Mouse (Mus musculus): ENCODE results near the gene Syf2.
"Not testable (repeated sequence)": the region's sequence is repeated elsewhere in the genome, so short reads cannot be mapped to it uniquely, and the experiment has no call there.

Gene Syf2

GRCm38 (mm10) chr4:134930684-134931481 is at the start of gene Syf2:
Gene Syf2 (plus strand): TSS chr4:134930898.
- DNase-seq (ENCODE audit: low spot score in 2 of 2): peak; percentile 92 to 95

- peak in 1 of 2 experiments; percentile 80 for DNase-seq (ENCODE audit: low spot score in 2 of 2)
These were observed 47.4 kb upstream of the Syf2 start for GRCm38 (mm10) chr4:134883266-134883665.

DNA sequence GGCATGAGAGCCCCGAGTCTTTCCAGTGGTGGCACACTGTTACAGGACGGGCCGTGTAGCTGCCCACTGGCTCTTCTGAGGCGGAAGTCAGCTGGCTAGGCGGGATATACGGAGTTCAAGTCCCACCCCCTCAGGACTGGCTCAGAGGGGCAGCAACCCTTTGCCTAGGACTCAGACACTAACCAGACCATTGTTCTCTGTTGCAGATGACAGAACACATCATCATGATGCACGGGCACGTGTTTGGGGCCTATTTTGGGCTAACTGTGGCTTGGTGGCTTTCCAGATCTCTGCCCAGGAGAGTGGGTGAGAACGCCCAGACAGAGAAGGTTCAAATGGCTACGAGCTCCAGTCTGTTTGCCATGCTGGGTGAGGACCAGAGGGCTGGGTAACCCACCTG is 46.9 kb upstream of the Syf2 start:
- no peak for DNase-seq (ENCODE audit: low spot score in 2 of 2)

DNA sequence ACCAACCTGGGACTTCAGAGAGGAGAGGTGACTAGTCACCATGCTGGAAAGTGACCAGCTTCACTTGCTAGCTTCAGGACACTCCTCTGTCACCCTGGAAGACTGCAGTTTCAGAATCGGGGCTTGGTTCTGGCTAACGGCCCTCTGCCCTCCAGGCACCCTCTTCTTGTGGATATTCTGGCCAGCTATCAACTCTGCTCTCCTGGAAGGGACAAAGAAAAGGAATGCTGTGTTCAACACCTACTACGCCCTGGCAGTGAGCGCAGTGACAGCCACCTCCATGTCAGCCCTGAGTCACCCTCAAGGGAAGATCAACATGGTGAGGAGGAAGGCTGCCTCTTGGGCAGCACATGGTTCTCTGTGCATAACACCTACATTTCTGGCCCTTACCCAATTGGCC is 46.3 kb upstream of the Syf2 start:
- no peak for DNase-seq (ENCODE audit: low spot score in 2 of 2)

DNA sequence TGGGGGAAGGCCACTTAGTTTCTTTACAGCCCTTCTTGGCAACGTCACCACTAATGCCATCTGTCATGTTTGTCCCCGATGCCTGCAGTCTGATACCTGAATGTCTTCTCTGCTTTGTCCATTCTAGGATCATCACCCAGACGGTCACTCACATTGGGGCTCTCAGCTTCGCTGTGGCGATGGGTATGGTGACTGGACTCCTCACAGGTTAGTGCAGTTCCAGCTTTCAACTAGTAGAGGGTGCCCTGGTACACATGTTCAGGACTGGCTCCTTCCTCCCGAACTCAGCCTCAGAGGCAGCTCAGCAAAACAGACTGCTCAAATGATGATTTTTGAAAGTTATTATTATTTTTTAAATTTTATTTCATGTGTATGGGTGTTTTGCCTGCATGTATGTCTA is 38.6 kb upstream of the Syf2 start:
- peak; percentile 70 to 84 for DNase-seq (ENCODE audit: low spot score in 2 of 2)

DNA sequence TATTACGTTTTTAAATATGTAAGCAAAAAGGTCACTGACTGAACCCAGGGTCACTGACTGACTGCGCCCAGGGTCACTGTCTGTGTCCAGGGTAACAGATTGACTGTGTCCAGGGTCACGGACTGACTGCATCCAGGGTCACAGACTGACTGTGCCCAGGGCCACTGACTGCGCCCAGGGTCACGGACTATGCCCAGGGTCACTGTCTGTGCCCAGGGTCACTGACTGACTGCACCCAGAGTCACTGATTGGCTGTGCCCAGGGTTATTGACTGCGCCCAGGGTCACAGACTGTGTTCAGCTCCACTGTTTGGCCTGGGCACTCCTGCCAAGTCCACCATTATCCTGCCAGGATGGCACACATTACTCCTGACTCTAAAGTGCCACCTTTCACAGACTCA is 33.4 kb upstream of the Syf2 start:
- no peak for DNase-seq (ENCODE audit: low spot score in 2 of 2)

GRCm38 (mm10) chr4:134901126-134901525 is 29.6 kb upstream of the Syf2 start:
- no peak for DNase-seq (ENCODE audit: low spot score in 2 of 2)

DNA sequence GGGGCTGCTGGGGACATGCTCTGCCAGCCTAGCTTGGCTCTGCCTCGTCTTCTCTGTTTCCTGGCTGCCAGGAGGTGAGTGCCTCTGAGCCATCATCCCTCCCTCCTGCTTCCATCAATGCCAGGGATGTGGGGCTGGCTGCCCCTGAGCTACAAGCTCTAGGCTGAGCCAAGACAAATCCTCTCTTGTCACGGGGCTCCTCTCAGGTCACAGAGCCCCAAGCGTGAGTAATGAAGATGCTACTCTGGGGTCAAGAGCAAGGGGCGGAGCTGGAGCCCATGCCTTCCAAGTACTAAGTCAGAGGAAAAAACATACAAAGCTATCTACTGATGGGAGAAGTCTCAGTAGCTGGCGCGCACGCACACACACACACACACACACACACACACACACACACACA is 27.7 kb upstream of the Syf2 start:
- DNase-seq (ENCODE audit: low spot score in 2 of 2): no peak

- DNase-seq (ENCODE audit: low spot score in 2 of 2): not testable (repeated sequence)
These were observed 19.3 kb upstream of the Syf2 start for GRCm38 (mm10) chr4:134911406-134911805.

GRCm38 (mm10) chr4:134913413-134913812 is 17.3 kb upstream of the Syf2 start:
- DNase-seq (ENCODE audit: low spot score in 2 of 2): peak; percentile 86 to 95

- DNase-seq (ENCODE audit: low spot score in 2 of 2): no peak
These were observed 16.4 kb upstream of the Syf2 start for GRCm38 (mm10) chr4:134914122-134914863.

GRCm38 (mm10) chr4:134914864-134915209 is 15.9 kb upstream of the Syf2 start, which contains the start of gene Tmem50a:
Gene Tmem50a (minus strand): TSS chr4:134915024.
- peak; percentile 98 to 99 for DNase-seq (ENCODE audit: low spot score in 2 of 2)

DNA sequence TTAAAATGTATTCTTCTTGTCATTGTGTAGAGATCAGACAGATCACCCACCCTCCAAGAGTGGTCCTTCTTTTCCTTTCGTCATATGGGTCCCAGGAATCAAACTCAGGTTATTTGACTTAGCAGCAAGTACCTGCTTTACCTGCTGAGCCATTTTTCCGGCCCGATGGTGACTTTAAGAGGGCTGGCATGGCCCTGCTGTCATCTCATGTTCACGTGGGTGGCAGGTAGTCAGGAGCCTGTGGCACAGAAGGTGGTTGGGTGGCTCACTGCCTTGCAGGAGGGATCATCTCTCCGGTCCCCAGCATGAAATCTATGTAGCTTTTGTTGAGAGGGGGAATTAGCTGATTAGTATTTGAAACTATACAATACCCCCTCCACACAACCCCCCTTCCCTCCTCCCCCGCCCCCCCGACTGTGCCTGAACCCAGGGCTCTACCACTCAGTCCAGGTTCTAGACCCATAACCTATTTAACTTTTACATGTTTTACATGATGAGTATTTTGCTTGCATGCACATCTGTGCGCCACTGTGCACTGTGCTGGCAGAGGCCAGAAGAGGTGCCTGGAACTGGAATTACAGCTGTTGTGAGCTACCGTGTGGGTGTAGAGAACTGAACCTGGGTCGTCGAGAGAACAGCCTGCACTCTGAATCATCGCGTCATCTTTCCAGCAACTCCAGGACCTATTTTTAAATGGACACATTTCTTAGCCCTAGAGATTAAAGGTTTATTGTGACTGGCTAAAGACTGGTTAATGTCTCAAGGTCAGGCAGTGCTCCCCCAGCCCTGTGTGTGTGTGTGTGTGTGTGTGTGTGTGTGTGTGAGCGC is 15.3 kb upstream of the Syf2 start:
- DNase-seq (ENCODE audit: low spot score in 2 of 2): no peak

GRCm38 (mm10) chr4:134917194-134917593 is 13.5 kb upstream of the Syf2 start:
- DNase-seq (ENCODE audit: low spot score in 2 of 2): no peak

GRCm38 (mm10) chr4:134918381-134918780 is 12.3 kb upstream of the Syf2 start:
- DNase-seq (ENCODE audit: low spot score in 2 of 2): peak in 1 of 2 experiments; percentile 53

GRCm38 (mm10) chr4:134919733-134920540 is 10.8 kb upstream of the Syf2 start:
- peak in 1 of 2 experiments; percentile 42 for DNase-seq (ENCODE audit: low spot score in 2 of 2)

DNA sequence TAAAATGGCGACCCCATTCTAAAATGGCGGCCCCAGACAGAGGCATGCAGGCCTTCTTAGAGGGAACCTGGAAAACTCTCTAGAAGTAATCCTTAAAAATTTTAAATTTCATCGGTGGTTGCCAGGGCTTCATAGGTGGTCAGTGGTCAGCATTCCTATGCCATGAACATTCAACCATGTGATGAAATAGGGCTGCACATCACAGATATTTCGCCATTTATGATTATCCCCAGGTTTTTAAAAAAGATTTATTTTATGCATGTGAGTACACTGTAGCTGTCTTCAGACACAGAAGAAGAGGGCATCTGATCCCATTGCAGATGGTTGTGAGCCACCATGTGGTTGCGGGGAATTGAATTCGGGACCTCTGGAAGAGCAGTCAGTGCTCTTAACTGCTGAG is 10.1 kb upstream of the Syf2 start:
- DNase-seq (ENCODE audit: low spot score in 2 of 2): no peak

GRCm38 (mm10) chr4:134921703-134922102 is 9.0 kb upstream of the Syf2 start:
- DNase-seq (ENCODE audit: low spot score in 2 of 2): no peak

GRCm38 (mm10) chr4:134922111-134922924 is 8.4 kb upstream of the Syf2 start:
- DNase-seq (ENCODE audit: low spot score in 2 of 2): no peak

- DNase-seq (ENCODE audit: low spot score in 2 of 2): peak; percentile 71 to 86
These were observed 7.8 kb upstream of the Syf2 start for GRCm38 (mm10) chr4:134922925-134923244.
